27 mouse cellular contexts compared by ENCODE assay signal in genomic region chr12:103368777-103369176, GRCm38 (mm10). TPM values are rescaled to one million over a fixed set of nuclear protein-coding genes. Genes with fewer than 3 reads are reported as not detected.
A peak's percentile ranks its signal among the peaks of the same experiment; 100 is the strongest.
DNase-seq lines count a peak whose midpoint lies in the region; ATAC-seq and TF ChIP-seq lines count a peak whose summit lies in the region.
"Had no signal": no experiment of that assay in that cellular context is flagged by ENCODE, and none has a peak within 500 bp of the region (broad histone marks: within the 10 kb centered on the region; RNA-seq: fewer than 3 reads in every experiment).

No protein-coding gene starts in this region.

- TF ChIP-seq RAD21 in MEL (IDR thresholded peaks at IDR 0.05; ENCODE audit: low read depth, low read length) = no peak

- H3K79me2 ChIP-seq in MEL (ENCODE audit: control insufficient read depth, insufficient read depth, low read length, poor library complexity) = no peaks in the 10 kb centered on the region; the same call in 1 of the 2 replicates

- H3K36me3 ChIP-seq in liver, embryonic 13.5 days = no peaks in the 10 kb centered on the region
- H3K36me3 ChIP-seq in megakaryocyte, embryonic 14.5 days (replicated peaks; ENCODE audit: low read length) = no peaks in the 10 kb centered on the region
- H3K36me3 ChIP-seq in MEL (ENCODE audit: control insufficient read depth in 1 of 2, insufficient read depth in 2 of 2, low read length in 2 of 2) = peaks cover 0 to 10% of the 10 kb centered on the region in 2 experiments; a peak in 2 of 4 replicates
- no peaks in the 10 kb centered on the region for H3K36me3 ChIP-seq in liver, embryonic 15.5 days (replicated peaks)
- no peaks in the 10 kb centered on the region for H3K36me3 ChIP-seq in hindbrain, embryonic 13.5 days
- H3K36me3 ChIP-seq in midbrain, embryonic 14.5 days (ENCODE audit: control insufficient read depth, insufficient read depth, low read length) = no peaks in the 10 kb centered on the region
- H3K36me3 ChIP-seq: embryonic facial prominence, embryonic 13.5 days; embryonic facial prominence, embryonic 15.5 days; forebrain, embryonic 10.5 days; forebrain, embryonic 12.5 days had no signal

- WGBS in liver, embryonic 13.5 days (ENCODE audit: insufficient replicate concordance) = 46% methylated on average over 2 of the region's 2 CpGs
- 45% methylated on average over 2 of the region's 2 CpGs for WGBS in liver, embryonic 15.5 days (ENCODE audit: insufficient replicate concordance)
- 66% methylated on average over 2 of the region's 2 CpGs for WGBS in hindbrain, embryonic 13.5 days
- WGBS in midbrain, embryonic 14.5 days = 68% methylated on average over 2 of the region's 2 CpGs

- no peak overlapping the region for H3K4me3 ChIP-seq in liver, embryonic 13.5 days (replicated peaks)
- H3K4me3 ChIP-seq in megakaryocyte, embryonic 14.5 days (replicated peaks) = peak overlapping the region; percentile 62
- peak overlapping the region; percentile 53 to 56 for H3K4me3 ChIP-seq in MEL (ENCODE audit: control insufficient read depth in 1 of 2, insufficient read depth in 1 of 2, low read depth in 2 of 2, low read length in 2 of 2)
- H3K4me3 ChIP-seq in liver, embryonic 15.5 days (replicated peaks) = no peak overlapping the region
- H3K4me3 ChIP-seq in hindbrain, embryonic 13.5 days = no peak overlapping the region
- H3K4me3 ChIP-seq in midbrain, embryonic 14.5 days (replicated peaks; ENCODE audit: low read depth, low read length) = no peak overlapping the region
- H3K4me3 ChIP-seq: embryonic facial prominence, embryonic 13.5 days; embryonic facial prominence, embryonic 15.5 days; forebrain, embryonic 12.5 days had no signal

- no peak overlapping the region for H3K27ac ChIP-seq in liver, embryonic 13.5 days
- peak overlapping the region; percentile 35; the same call in 1 of the 2 replicates for H3K27ac ChIP-seq in MEL (ENCODE audit: control insufficient read depth, low read depth, low read length)
- H3K27ac ChIP-seq in liver, embryonic 15.5 days (replicated peaks) = no peak overlapping the region
- no peak overlapping the region for H3K27ac ChIP-seq in hindbrain, embryonic 13.5 days
- no peak overlapping the region for H3K27ac ChIP-seq in midbrain, embryonic 14.5 days (replicated peaks; ENCODE audit: low read depth, low read length)
- H3K27ac ChIP-seq: embryonic facial prominence, embryonic 13.5 days; embryonic facial prominence, embryonic 15.5 days; forebrain, embryonic 10.5 days; forebrain, embryonic 12.5 days had no signal

- no peak for TF ChIP-seq CTCF in MEL (IDR thresholded peaks at IDR 0.05 in 2 of 3, conservative IDR thresholded peaks at IDR 0.05 in 1 of 3; ENCODE audit: control insufficient read depth in 1 of 3, insufficient read depth in 1 of 3, low read depth in 2 of 3, low read length in 3 of 3, poor library complexity in 1 of 3, severe bottlenecking in 1 of 3)

- peaks cover 12% of the 10 kb centered on the region for H3K27me3 ChIP-seq in liver, embryonic 13.5 days
- H3K27me3 ChIP-seq in megakaryocyte, embryonic 14.5 days (replicated peaks) = peaks cover 62% of the 10 kb centered on the region
- no peaks in the 10 kb centered on the region for H3K27me3 ChIP-seq in MEL (ENCODE audit: control insufficient read depth in 1 of 2, insufficient read depth in 2 of 2, low read length in 2 of 2)
- peaks cover 19% of the 10 kb centered on the region for H3K27me3 ChIP-seq in liver, embryonic 15.5 days
- H3K27me3 ChIP-seq in hindbrain, embryonic 13.5 days = peaks cover 8% of the 10 kb centered on the region; the same call in 1 of the 2 replicates
- no peaks in the 10 kb centered on the region for H3K27me3 ChIP-seq in midbrain, embryonic 14.5 days (ENCODE audit: control insufficient read depth, insufficient read depth, low read length)
- H3K27me3 ChIP-seq: embryonic facial prominence, embryonic 15.5 days had no signal

- peaks cover 29% of the 10 kb centered on the region for H3K4me1 ChIP-seq in liver, embryonic 13.5 days (replicated peaks)
- H3K4me1 ChIP-seq in megakaryocyte, embryonic 14.5 days = peaks cover 14% of the 10 kb centered on the region
- H3K4me1 ChIP-seq in MEL (ENCODE audit: control insufficient read depth in 1 of 2, insufficient read depth in 2 of 2, low read length in 2 of 2) = peaks cover 5 to 26% of the 10 kb centered on the region in 2 experiments; a peak in 3 of 4 replicates
- H3K4me1 ChIP-seq in liver, embryonic 15.5 days (replicated peaks) = peaks cover 24% of the 10 kb centered on the region
- no peaks in the 10 kb centered on the region for H3K4me1 ChIP-seq in hindbrain, embryonic 13.5 days (replicated peaks)
- no peaks in the 10 kb centered on the region for H3K4me1 ChIP-seq in midbrain, embryonic 14.5 days (ENCODE audit: control insufficient read depth, insufficient read depth, low read length)
- H3K4me1 ChIP-seq: embryonic facial prominence, embryonic 13.5 days had no signal

- 0 out of 2 replicates have a peak overlapping the region, but pooled peaks have one; percentile 41 for H3K9ac ChIP-seq in liver, embryonic 13.5 days
- peak overlapping the region; percentile 67 for H3K9ac ChIP-seq in MEL (ENCODE audit: control insufficient read depth, low read depth, low read length, poor library complexity, severe bottlenecking)
- no peak overlapping the region for H3K9ac ChIP-seq in liver, embryonic 15.5 days
- no peak overlapping the region for H3K9ac ChIP-seq in hindbrain, embryonic 13.5 days
- H3K9ac ChIP-seq in midbrain, embryonic 14.5 days (replicated peaks; ENCODE audit: low read length) = no peak overlapping the region
- H3K9ac ChIP-seq: embryonic facial prominence, embryonic 13.5 days; embryonic facial prominence, embryonic 15.5 days; forebrain, embryonic 12.5 days had no signal

- no peaks in the 10 kb centered on the region for H3K9me3 ChIP-seq in liver, embryonic 13.5 days (replicated peaks)
- H3K9me3 ChIP-seq in megakaryocyte, embryonic 14.5 days = no peaks in the 10 kb centered on the region
- no peaks in the 10 kb centered on the region for H3K9me3 ChIP-seq in MEL (replicated peaks; ENCODE audit: insufficient read depth, low read length)
- H3K9me3 ChIP-seq in liver, embryonic 15.5 days (replicated peaks) = no peaks in the 10 kb centered on the region
- H3K9me3 ChIP-seq in hindbrain, embryonic 13.5 days = no peaks in the 10 kb centered on the region
- no peaks in the 10 kb centered on the region for H3K9me3 ChIP-seq in midbrain, embryonic 14.5 days (ENCODE audit: control insufficient read depth, low read length)
- H3K9me3 ChIP-seq: embryonic facial prominence, embryonic 13.5 days; embryonic facial prominence, embryonic 15.5 days; forebrain, embryonic 10.5 days; forebrain, embryonic 12.5 days had no signal

- no peak for DNase-seq in liver, embryonic 13.5 days
- DNase-seq in liver (no peak), MEL (ENCODE audit: low read depth, low spot score) (no peak)
- DNase-seq in midbrain, embryonic 14.5 days = no peak
- DNase-seq: adrenal gland, adult 8-10 months; adrenal gland, postnatal 14 days; adrenal gland, postnatal 36 days; cerebellum, adult 11-12 months; cerebellum, adult 2 months; cerebellum, adult 9-10 months; cerebellum, postnatal 10 days; cerebellum, postnatal 25 days; embryo, embryonic 11 days had no signal

- no peak for TF ChIP-seq EP300 in MEL (IDR thresholded peaks at IDR 0.05; ENCODE audit: low read depth in 1 of 2, low read length in 2 of 2)

- peak overlapping the region; percentile 62 for H3K4me2 ChIP-seq in liver, embryonic 13.5 days
- H3K4me2 ChIP-seq in liver, embryonic 15.5 days = peak overlapping the region; percentile 64
- H3K4me2 ChIP-seq in hindbrain, embryonic 13.5 days = no peak overlapping the region
- no peak overlapping the region for H3K4me2 ChIP-seq in midbrain, embryonic 14.5 days (ENCODE audit: low read length)
- H3K4me2 ChIP-seq: forebrain, embryonic 12.5 days had no signal

- no peak for TF ChIP-seq POLR2A in MEL (IDR thresholded peaks at IDR 0.05; ENCODE audit: control insufficient read depth in 1 of 2, insufficient read depth in 1 of 2, low read depth in 1 of 2, low read length in 2 of 2, poor library complexity in 1 of 2)

- no peak for ATAC-seq in liver, embryonic 13.5 days (ENCODE audit: low read depth)
- ATAC-seq in megakaryocyte, adult 5-6 weeks (ENCODE audit: poor library complexity, severe bottlenecking) = no peak
- peak; percentile 1; the same call in 1 of the 2 replicates for ATAC-seq in liver, embryonic 15.5 days (ENCODE audit: insufficient read depth)
- ATAC-seq in hindbrain, embryonic 13.5 days (ENCODE audit: low FRiP score) = no peak
- no peak for ATAC-seq in midbrain, embryonic 14.5 days (ENCODE audit: low FRiP score, low TSS enrichment)

RNA-seq across cellular contexts. Expression of gene Asb2, which starts 13.0 kb away (rescaled TPM):
- polyA plus RNA-seq in liver, embryonic 13.5 days (2015; fragmentation: Nextera tagmentation; extraction: Ambion mirVana) = 2.4 and 2.6 TPM in 2 replicates
- polyA plus RNA-seq in megakaryocyte, embryonic 14.5 days (2012; ENCODE audit: insufficient read depth, low replicate concordance) = 1.7 TPM in 1 of 2 replicates, not detected in the other
- total RNA-seq in megakaryocyte, adult 5-6 weeks (2015) = 0.11 and 0.27 TPM in 2 replicates
- 0.33 TPM in 1 of 2 replicates, not detected in the other for total RNA-seq in megakaryocyte, adult 5-6 weeks (2017)
- not detected in 2 replicates for total RNA-seq in MEL (2012; rRNA removed)
- under 1 TPM in 1 of 2 experiments, not detected in 1; 0.18 TPM for polyA plus RNA-seq in MEL (2012; ENCODE audit: insufficient read depth in 1 of 2, insufficient read length in 2 of 2, low read depth in 1 of 2, low replicate concordance in 2 of 2, missing spikeins in 1 of 2)
- polyA plus RNA-seq in liver, embryonic 15.5 days (2015; fragmentation: Nextera tagmentation; extraction: Ambion mirVana) = 3.5 and 3.9 TPM in 2 replicates
- 1.00 and 1.0 TPM in 2 replicates for polyA plus RNA-seq in hindbrain, embryonic 13.5 days (2015; fragmentation: Nextera tagmentation; extraction: Ambion mirVana)
- polyA plus RNA-seq in midbrain, embryonic 14.5 days (2014; fragmentation: Nextera tagmentation; extraction: Ambion mirVana) = 0.39 and 0.46 TPM in 2 replicates

RNA-seq across cellular contexts. Expression of gene Otub2, which starts 19.7 kb away (rescaled TPM):
- 20.8 and 23.1 TPM in 2 replicates for polyA plus RNA-seq in liver, embryonic 13.5 days (2015; fragmentation: Nextera tagmentation; extraction: Ambion mirVana)
- polyA plus RNA-seq in megakaryocyte, embryonic 14.5 days (2012; ENCODE audit: insufficient read depth, low replicate concordance) = 0.66 and 0.79 TPM in 2 replicates
- total RNA-seq in megakaryocyte, adult 5-6 weeks (2015) = 1.1 and 1.4 TPM in 2 replicates
- total RNA-seq in megakaryocyte, adult 5-6 weeks (2017) = 0.77 and 1.1 TPM in 2 replicates
- total RNA-seq in MEL (2012; rRNA removed) = 8.4 and 10.1 TPM in 2 replicates
- polyA plus RNA-seq in MEL (2012; ENCODE audit: insufficient read depth in 1 of 2, insufficient read length in 2 of 2, low read depth in 1 of 2, low replicate concordance in 2 of 2, missing spikeins in 1 of 2) = 100 to 1,000 TPM in 1 of 2 experiments, 10 to 100 TPM in 1; 12.3 to 126 TPM
- 28.5 and 28.9 TPM in 2 replicates for polyA plus RNA-seq in liver, embryonic 15.5 days (2015; fragmentation: Nextera tagmentation; extraction: Ambion mirVana)
- polyA plus RNA-seq in hindbrain, embryonic 13.5 days (2015; fragmentation: Nextera tagmentation; extraction: Ambion mirVana) = 20.2 and 21.5 TPM in 2 replicates
- 22.9 and 26.3 TPM in 2 replicates for polyA plus RNA-seq in midbrain, embryonic 14.5 days (2014; fragmentation: Nextera tagmentation; extraction: Ambion mirVana)

RNA-seq across cellular contexts. Expression of gene 9330161L09Rik, which starts 38.8 kb away (rescaled TPM):
- not detected in 2 replicates for polyA plus RNA-seq in liver, embryonic 13.5 days (2015; fragmentation: Nextera tagmentation; extraction: Ambion mirVana)
- 0.28 TPM in 1 of 2 replicates, not detected in the other for polyA plus RNA-seq in megakaryocyte, embryonic 14.5 days (2012; ENCODE audit: insufficient read depth, low replicate concordance)
- 0.94 TPM in 1 of 2 replicates, not detected in the other for total RNA-seq in megakaryocyte, adult 5-6 weeks (2015)
- 0.89 and 1.4 TPM in 2 replicates for total RNA-seq in megakaryocyte, adult 5-6 weeks (2017)
- 0.98 and 2.1 TPM in 2 replicates for total RNA-seq in MEL (2012; rRNA removed)
- polyA plus RNA-seq in MEL (2012; ENCODE audit: insufficient read depth in 1 of 2, insufficient read length in 2 of 2, low read depth in 1 of 2, low replicate concordance in 2 of 2, missing spikeins in 1 of 2) = 1 to 10 TPM in 1 of 2 experiments, not detected in 1; 1.8 TPM
- 0.12 and 0.26 TPM in 2 replicates for polyA plus RNA-seq in liver, embryonic 15.5 days (2015; fragmentation: Nextera tagmentation; extraction: Ambion mirVana)
- 0.78 and 0.92 TPM in 2 replicates for polyA plus RNA-seq in hindbrain, embryonic 13.5 days (2015; fragmentation: Nextera tagmentation; extraction: Ambion mirVana)
- polyA plus RNA-seq in midbrain, embryonic 14.5 days (2014; fragmentation: Nextera tagmentation; extraction: Ambion mirVana) = 1.6 and 2.2 TPM in 2 replicates
- polyA plus RNA-seq: erythroblast, embryonic 14.5 days had no signal

RNA-seq across cellular contexts. Expression of gene Ddx24, which starts 56.9 kb away (rescaled TPM):
- polyA plus RNA-seq in liver, embryonic 13.5 days (2015; fragmentation: Nextera tagmentation; extraction: Ambion mirVana) = 81.9 and 86.0 TPM in 2 replicates
- polyA plus RNA-seq in megakaryocyte, embryonic 14.5 days (2012; ENCODE audit: insufficient read depth, low replicate concordance) = 8.3 and 20.3 TPM in 2 replicates
- total RNA-seq in megakaryocyte, adult 5-6 weeks (2015) = 53.0 and 58.9 TPM in 2 replicates
- 63.8 and 73.0 TPM in 2 replicates for total RNA-seq in megakaryocyte, adult 5-6 weeks (2017)
- total RNA-seq in MEL (2012; rRNA removed) = 107 and 113 TPM in 2 replicates
- 100 to 1,000 TPM; 124 to 876 TPM for polyA plus RNA-seq in MEL (2012; ENCODE audit: insufficient read depth in 1 of 2, insufficient read length in 2 of 2, low read depth in 1 of 2, low replicate concordance in 2 of 2, missing spikeins in 1 of 2)
- 32.3 and 47.5 TPM in 2 replicates for polyA plus RNA-seq in liver, embryonic 15.5 days (2015; fragmentation: Nextera tagmentation; extraction: Ambion mirVana)
- polyA plus RNA-seq in hindbrain, embryonic 13.5 days (2015; fragmentation: Nextera tagmentation; extraction: Ambion mirVana) = 173 and 174 TPM in 2 replicates
- 112 and 140 TPM in 2 replicates for polyA plus RNA-seq in midbrain, embryonic 14.5 days (2014; fragmentation: Nextera tagmentation; extraction: Ambion mirVana)

RNA-seq across cellular contexts. Expression of gene Fam181a, which starts 58.0 kb away (rescaled TPM):
- polyA plus RNA-seq in liver, embryonic 13.5 days (2015; fragmentation: Nextera tagmentation; extraction: Ambion mirVana) = not detected in 2 replicates
- not detected in 2 replicates for polyA plus RNA-seq in megakaryocyte, embryonic 14.5 days (2012; ENCODE audit: insufficient read depth, low replicate concordance)
- total RNA-seq in megakaryocyte, adult 5-6 weeks (2015) = not detected in 2 replicates
- total RNA-seq in megakaryocyte, adult 5-6 weeks (2017) = not detected in 2 replicates
- not detected in 2 replicates for total RNA-seq in MEL (2012; rRNA removed)
- not detected for polyA plus RNA-seq in MEL (2012; ENCODE audit: insufficient read depth in 1 of 2, insufficient read length in 2 of 2, low read depth in 1 of 2, low replicate concordance in 2 of 2, missing spikeins in 1 of 2)
- not detected in 2 replicates for polyA plus RNA-seq in liver, embryonic 15.5 days (2015; fragmentation: Nextera tagmentation; extraction: Ambion mirVana)
- 9.0 and 10.4 TPM in 2 replicates for polyA plus RNA-seq in hindbrain, embryonic 13.5 days (2015; fragmentation: Nextera tagmentation; extraction: Ambion mirVana)
- polyA plus RNA-seq in midbrain, embryonic 14.5 days (2014; fragmentation: Nextera tagmentation; extraction: Ambion mirVana) = 8.9 and 15.9 TPM in 2 replicates
- total RNA-seq: adrenal gland, adult 18-20 months; adrenal gland, adult 8-10 months; adrenal gland, postnatal 14 days; adrenal gland, postnatal 36 days; ES-E14 had no signal
- polyA plus RNA-seq: activated CD4-positive, CD25-positive, alpha-beta regulatory T cell, adult 4 months; C2C12; embryonic facial prominence, embryonic 15.5 days; erythroblast, embryonic 14.5 days; Patski had no signal

Comparison
In these comparisons a context has a peak if more than half of its experiments do, and no peak if none do; other contexts are left out.
1. H3K9ac ChIP-seq: peak in liver, embryonic 13.5 days (single experiment) and MEL (single experiment); none in liver, embryonic 15.5 days (single experiment), hindbrain, embryonic 13.5 days (single experiment) and midbrain, embryonic 14.5 days (single experiment).
2. H3K4me2 ChIP-seq: peak in liver, embryonic 13.5 days (single experiment) and liver, embryonic 15.5 days (single experiment); none in hindbrain, embryonic 13.5 days (single experiment) and midbrain, embryonic 14.5 days (single experiment).
3. H3K4me3 ChIP-seq: peak in megakaryocyte, embryonic 14.5 days (single experiment) and MEL (2 of 2); none in liver, embryonic 13.5 days (single experiment), liver, embryonic 15.5 days (single experiment), hindbrain, embryonic 13.5 days (single experiment) and midbrain, embryonic 14.5 days (single experiment).